Mouse (Mus musculus): Measurements from ENCODE around the gene Spout1. TPM values are rescaled to one million over a fixed set of nuclear protein-coding genes. Genes with fewer than 3 reads are reported as not detected.

Gene Spout1
- 10 to 100 TPM; 25.1 to 26.2 TPM for total RNA-seq (2021)
- long read RNA-seq, experiment 1, transcript Spout1-201 (12 exons, 1,805 nt) = major isoform, 24 of 41 reads
- long read RNA-seq, experiment 1, transcript Spout1-207 (11 exons, 2,010 nt) = minor isoform, 5 of 41 reads
- long read RNA-seq, experiment 1, partial matches to known transcripts = 5 of 41 reads
- long read RNA-seq, experiment 1, other reads (novel, unspliced or antisense) = 7 of 41 reads
- long read RNA-seq, experiment 2, transcript Spout1-201 (12 exons, 1,805 nt) = major isoform, 15 of 45 reads
- long read RNA-seq, experiment 2, transcript Spout1-207 (11 exons, 2,010 nt) = minor isoform, 7 of 45 reads
- long read RNA-seq, experiment 2, partial matches to known transcripts = 10 of 45 reads
- long read RNA-seq, experiment 2, other reads (novel, unspliced or antisense) = 10 of 45 reads

DNA sequence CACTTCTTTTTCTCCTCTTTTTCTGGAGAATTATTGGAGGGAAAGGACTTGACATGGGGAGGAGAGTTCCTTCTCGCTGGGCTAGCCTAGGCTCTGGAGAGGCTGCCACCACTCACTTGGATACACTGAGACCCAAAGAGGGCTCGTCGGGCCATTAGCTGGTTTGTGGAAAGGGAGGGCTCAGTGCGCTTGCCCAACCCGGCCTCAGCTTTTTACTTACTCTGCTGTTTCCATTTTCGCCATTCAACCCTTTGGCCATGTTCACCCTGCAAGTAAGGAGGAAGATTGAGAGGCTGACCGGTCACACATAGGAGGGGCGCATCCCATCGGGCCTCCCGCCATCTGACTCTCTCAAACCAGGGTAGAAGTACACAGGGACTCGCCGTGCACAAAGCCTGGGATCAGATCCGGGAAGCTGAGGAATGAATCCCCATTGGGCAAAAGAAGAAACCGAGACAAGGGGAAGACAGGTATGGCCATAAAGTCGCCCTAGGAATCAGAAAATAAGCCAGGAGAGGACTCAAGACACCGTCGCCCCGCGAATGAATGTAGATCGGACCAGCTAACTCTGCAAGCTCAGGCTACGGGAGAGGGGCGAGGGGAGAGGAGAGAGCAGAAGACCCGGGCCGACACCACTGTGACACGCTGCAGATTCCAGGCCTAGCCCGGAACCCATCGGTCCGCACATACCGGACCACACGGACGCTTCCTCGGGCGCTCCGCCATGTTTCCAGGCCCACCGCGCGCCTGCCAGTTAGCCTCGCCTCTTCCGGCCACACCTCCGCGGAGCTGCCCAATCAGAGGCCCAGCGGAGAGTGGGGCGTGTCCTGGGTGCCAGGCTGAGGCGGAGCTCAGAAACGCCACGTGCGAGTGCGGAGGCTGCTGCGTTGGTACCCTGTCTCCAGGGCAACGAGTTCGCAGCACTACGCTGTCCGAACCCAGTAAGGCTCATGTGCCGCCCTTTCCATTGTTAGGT, at the start of gene Spout1:
Gene Spout1 (minus strand): TSS at position 760 of the 976 bp plus-strand sequence.
- DNase-seq (ENCODE audit: low spot score in 2 of 2) = peak; percentile 90 to 95

DNA sequence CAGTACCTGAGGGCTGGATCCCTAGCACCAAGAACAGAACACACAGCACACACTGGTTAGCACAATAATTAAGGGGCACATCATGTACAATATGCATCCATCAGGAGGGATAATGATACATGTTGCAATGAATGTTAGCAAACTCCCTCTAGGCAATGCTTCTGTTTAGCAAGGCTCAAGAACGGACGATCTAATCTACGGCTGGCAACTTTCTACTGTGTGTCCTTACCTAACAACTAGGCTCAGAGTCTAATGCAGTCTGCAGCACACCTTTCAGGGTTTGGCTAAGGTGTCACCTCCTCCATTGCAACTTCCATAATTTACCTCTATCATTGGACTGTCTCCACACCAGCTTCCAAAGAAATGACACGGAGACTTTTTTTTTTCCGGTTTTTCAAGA, 38.0 kb upstream of the Spout1 start:
- DNase-seq (ENCODE audit: low spot score in 2 of 2) = no peak

DNA sequence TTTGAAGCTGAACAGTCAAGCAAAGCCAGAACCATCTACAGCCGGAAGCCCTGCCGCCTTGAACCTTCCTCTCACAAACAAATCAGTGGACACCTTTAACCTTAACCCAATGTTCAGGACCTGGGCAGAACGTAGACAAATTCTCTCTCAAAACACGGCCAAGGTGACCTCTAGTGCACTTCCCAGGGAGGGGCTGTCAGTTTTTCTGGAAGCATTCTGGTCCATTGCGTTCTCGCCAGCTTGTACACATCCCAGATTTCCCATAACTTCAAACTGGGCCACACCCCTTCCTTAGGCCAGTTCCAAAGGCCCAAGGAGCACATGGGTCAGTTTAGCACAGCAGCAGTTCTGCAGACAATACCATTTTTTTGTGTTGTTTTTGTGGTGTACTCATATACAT, 37.2 kb upstream of the Spout1 start:
- no peak for DNase-seq (ENCODE audit: low spot score in 2 of 2)

DNA sequence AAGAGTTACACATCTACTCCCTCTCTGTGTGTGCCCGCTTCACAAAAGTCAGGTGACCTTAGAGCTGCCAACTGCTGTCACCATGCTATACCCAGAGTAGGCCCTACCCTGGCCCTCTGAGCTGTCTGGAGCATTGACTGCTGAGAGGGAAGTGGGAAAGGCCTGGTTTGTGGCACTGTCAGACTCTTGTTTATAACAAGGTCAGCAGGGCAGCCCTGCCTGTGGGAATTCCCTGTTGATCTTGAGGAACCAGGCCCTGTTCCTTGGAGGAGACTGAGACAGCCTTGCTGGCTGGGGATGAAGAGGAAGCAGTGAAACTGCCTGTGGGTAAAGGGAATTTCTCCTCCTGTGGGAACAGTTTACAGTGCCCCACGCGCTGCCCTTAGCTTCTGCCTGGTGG, 36.5 kb upstream of the Spout1 start:
- DNase-seq (ENCODE audit: low spot score in 2 of 2) = no peak

DNA sequence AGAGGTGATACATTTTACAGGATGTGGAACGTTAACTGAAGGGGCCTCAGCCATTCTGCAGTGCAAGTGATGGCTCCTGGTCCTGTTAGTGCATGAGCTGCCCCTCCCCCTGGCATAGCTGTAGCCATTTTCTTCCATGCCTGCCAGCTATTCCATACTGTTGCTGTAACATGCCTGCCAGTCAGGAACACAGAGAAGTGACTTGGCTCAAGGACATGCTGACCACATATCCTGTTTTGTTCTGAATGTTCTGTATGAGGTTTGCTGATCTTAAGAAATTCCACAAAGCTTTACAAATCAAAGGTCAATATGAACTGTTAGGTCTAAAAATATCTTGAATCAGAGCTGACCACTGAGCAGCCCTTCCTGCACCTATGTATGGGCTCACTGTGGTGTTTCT, 34.7 kb upstream of the Spout1 start:
- no peak for DNase-seq (ENCODE audit: low spot score in 2 of 2)

DNA sequence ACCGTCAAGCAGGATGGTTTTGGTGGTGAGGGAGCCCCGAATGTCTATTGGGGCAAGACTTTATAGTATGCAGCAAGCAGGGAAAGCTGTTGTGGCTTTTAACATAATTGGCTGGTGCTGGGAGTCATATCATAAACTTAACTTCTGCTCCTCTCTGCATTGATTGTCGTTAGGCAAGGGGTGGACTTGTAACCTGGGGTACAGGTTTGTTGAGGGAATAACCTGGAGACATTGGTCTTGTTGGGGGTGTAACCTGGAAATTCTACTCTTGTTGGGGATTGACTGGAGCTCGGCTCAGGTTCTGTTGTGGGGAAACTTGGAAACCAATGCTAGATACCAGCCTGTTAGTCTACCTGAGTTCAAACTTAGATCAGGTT, 33.9 kb upstream of the Spout1 start:
- no peak for DNase-seq (ENCODE audit: low spot score in 2 of 2)

DNA sequence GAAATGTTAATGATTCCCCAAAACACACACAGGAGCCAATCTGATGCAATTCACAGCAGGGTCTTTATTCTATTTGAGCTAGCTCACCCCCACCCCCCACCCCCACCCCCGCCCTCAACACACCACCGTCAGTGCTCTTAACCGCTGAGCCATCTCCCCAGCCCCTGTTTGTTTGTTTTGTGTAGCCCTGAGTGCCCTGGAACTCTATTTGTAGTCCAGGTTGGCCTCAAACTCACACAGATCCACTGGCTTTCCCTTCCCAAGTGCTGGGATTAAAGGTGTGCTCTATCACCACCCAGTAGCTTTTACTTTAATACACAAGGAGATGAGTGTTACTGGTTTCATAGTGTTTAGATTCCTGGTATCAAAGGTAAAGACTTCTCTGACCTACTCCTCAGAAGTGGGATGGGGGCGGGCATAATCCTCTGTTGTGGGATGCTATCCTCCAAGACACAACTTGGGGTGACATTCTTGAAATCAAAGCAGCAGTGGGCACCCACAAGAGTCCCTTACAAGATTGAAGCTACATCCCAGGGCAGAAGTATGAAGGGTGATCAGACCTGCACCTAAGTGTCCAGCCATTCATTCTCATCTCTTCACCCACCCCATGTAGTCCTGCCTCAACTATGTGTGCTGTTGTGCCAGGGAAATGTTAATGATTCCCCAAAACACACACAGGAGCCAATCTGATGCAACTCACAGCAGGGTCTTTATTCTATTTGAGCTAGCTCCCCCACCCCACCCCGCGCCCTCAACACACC, 33.3 kb upstream of the Spout1 start:
- DNase-seq (ENCODE audit: low spot score in 2 of 2) = no peak

DNA sequence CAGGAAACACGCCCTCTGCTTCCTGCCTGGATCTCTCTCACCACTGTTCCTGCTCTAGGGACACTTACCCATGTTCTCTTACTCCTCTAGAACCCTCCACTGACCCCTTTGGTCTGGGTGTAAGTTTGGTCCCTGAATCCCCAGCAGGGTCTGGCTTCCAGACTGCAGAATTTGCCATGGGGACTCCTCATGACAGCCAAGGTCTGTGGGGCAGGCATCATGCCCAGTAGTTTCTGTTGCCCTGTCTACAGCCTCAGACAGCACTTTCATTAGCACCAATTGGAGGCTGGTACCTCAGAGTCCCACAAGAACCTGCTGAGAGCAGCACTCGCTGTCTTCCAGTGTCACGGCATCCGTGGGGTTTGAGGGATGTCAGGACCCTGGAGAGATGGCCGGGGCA, 29.6 kb upstream of the Spout1 start:
- DNase-seq (ENCODE audit: low spot score in 2 of 2) = no peak

DNA sequence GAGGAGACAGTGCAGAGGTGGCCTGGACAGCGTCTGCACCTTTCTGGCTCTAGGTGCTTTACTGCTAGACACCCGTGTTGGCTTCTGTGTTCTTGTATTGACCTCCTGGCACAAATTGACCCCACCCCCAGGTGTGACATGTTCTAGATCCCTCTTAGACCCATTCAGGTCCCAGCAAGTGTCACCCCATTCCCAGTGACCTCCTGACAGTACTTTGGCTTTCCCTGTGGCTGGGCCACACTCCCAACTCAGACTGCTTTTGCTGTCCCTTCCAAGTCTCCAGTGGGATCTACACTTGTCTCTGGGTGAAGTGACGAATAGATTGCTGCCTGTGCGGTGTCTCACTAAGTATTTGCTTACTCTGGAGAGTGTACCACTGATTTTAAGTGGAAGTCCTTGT, 29.1 kb upstream of the Spout1 start:
- DNase-seq (ENCODE audit: low spot score in 2 of 2) = no peak

DNA sequence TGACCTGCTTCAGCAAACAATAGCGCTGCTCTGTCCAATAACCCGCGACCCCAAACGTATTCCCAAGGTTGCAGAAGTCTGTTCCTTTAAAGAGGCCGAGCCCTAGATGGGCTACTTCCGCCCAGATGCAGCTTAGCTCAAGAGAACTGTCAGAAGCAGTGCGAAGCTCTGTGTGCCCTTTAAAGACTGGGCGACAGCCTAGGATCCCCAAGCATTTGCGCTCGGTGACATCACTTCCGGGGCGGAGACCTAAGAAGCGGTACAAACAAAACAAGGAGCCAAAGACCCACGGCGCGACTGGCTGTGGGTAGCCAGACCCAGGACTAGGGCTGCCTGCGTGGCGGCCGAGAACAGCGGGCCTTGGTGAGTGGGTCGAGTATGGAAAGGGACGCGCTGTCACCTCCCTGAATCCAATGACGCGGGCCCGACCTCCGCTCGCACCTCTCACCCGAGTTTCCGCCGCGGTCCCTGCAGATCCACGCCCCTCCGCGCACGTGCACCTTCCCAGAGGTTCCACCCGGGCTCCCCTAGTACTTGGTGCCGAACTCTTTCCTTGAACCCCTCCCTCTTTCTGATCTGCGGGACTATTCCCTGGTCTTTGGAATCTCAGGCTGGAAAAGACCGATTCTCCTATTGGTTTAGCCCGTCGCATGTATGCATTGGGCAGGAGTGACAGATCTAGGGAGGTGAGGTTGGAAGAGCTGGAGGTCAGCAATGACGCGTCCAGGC, 27.5 kb upstream of the Spout1 start, which contains the start of gene Kyat1:
Gene Kyat1 (minus strand): TSS at position 219 of the 729 bp plus-strand sequence.
- DNase-seq (ENCODE audit: low spot score in 2 of 2) = peak; percentile 67 to 85

DNA sequence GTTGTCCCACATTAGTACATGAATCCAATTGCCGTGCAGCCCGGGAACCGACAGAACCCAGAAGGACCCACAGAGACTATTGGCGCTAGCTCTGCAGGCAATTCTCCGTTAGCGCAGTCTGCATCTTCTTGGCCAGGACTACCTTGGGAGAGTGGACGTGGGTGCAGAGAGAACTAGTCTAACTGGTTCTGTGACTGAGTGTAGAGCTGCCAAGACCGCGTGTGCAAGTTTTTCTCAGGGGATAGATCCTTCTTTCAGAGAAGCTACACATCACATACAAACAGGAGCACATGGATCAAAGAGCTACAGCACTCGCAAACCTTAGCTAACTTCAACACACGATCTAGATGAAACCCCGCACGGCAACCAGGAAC, 27.0 kb upstream of the Spout1 start:
- no peak for DNase-seq (ENCODE audit: low spot score in 2 of 2)

DNA sequence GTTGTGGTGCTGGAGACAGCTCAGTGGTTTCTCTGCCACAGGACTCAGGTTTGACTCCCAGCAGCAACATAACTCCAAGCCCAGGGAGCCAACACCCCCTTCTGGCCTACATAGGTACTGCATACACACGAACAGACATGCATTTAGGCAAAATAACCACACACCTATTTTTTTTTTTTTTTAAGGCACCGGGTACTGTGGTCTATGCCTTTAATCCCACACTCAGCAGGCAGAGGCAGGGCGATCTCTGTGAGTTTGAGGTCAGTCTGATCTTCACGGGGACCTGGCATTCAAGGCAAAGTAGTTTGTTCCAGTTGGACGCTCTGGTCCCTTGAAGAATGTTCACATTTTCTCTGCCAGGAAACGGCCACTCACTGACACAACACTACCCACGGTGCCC, 25.2 kb upstream of the Spout1 start:
- DNase-seq (ENCODE audit: low spot score in 2 of 2) = no peak

DNA sequence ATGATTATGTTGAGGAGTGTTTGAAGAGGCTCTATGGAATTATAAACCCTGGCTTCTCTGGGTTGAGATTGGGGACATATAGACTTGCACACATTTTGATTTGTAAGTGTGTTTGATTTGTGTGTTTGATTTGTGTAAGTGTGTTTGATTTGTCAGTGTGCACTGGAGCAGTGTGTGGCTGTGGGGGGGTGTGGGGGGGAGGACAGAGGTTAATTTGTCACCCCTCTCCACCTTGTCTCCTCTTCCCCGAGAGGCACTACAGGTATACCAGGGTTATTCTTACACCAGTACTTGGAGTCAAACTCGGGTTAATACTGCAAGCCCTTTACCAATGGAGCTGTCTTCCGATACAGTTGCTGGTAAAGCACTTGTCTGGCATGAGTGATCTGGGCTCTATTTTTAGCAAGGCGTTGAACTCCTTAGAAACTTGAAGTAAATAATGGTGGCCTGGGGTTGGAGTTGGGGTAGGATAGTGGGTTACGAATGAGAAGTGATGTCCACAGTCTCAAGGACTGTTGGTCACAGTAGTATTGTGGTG, 22.2 kb upstream of the Spout1 start:
- no peak for DNase-seq (ENCODE audit: low spot score in 2 of 2)

DNA sequence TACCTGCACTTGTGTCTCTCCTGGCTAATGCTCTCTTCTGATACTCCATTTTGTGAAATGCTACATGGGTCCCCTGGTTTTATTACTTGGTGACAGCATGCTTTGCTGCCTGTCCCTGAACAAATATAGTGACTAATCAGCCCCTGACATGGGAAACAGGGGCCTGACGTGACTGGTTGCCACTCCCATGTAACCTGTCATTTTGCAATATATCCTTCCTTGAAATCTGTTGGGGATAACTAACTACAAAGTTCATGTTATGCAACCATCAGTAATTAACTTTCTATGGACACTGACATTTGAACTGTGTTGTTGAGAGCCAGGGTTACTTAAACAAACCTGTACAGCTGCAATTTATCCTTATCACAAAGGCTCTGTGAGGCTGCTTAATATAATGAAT, 21.7 kb upstream of the Spout1 start:
- no peak for DNase-seq (ENCODE audit: low spot score in 2 of 2)

DNA sequence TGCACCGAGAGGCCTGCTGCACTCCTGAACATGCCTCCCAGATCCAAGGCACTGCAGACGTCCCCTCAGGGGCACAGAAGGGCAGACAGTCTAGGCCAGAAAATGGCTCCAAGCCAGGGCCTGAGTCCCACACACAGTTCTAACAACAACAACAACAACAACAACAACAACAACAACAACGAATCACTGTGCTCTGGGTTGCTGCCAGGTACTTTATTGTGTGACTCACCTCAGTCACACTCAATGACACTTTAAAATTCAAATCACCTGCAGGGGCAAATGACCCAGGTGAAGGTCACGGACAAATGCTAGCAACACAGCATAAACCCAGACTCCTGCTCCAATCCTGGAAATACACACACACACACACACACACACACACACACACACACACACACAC, 19.8 kb upstream of the Spout1 start:
- no peak for DNase-seq (ENCODE audit: low spot score in 2 of 2)

DNA sequence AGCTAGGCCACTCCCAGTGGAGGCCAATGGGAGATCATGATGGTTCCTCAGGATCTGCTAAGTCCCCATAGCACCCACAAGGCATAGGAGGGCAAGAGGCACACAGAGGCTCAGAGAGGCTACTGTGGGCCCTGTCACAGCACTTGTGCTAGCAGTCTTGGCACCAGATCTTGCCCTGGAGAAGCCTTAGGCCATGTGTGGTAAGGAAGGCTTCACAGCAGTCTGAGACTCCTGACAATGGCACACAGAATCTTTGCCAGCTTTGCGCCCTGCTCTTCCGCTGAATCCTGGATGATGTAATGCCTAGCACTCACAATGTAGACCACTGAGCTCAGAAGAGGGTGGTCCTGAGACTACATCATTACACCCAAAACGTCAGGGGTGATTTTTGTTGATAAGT, 16.4 kb upstream of the Spout1 start:
- DNase-seq (ENCODE audit: low spot score in 2 of 2) = no peak

DNA sequence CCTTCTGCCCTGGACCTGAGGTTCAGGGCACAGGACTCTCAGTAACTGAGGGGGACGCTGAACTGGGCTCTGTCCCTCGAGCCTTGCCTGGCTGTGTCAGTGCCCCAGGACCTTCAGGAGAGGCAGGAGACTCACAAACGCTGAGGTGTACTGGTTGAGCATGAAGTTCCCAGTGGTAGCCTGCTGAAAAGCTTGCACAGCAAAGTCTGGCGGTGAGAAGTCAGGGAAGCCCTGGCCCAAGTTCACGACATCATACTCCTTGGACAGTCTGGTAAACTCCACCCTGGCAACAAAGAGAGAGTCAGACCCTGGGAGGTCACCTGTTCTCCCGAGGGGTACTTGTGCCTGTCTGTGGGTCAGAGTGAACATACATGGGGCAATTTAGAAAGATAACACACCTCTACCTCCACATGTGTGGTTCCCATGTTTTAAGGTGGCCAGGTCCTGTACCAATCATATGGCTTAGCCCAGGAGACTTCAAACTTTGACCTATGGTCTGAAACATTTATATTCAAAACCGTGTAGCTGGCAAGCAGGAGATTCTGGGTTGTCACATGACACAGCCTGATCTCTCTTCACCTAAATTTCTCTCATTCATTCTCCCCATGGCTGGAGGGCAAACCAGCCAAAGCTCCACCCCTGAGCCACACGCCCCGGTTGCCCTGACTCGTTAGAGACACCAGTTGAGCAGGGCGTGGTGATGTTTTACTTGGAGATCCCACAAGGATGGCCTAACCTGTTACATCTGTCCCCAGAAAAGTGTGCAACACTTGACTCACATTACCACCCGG, 13.7 kb upstream of the Spout1 start:
- no peak for DNase-seq (ENCODE audit: low spot score in 2 of 2)

DNA sequence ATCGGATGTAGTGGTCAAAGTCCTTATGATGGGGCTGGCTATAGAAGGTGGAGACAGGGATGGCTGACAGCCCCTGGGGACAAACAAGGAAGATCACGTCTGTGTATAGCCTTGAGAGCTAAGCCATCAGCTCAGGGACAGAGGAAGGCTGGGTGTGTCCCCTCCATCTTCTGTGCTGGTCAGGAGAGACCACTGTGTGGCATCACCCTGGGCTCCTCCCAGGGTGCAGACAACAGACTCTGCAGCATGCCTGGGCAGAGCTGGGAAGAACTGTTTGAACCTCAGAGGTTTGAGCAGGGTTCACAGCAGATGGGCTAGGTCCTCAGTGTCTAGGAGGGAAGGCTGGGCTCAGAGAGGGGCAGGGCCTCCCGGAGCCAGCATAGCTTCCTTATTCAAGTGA, 7.4 kb upstream of the Spout1 start:
- no peak for DNase-seq (ENCODE audit: low spot score in 2 of 2)

DNA sequence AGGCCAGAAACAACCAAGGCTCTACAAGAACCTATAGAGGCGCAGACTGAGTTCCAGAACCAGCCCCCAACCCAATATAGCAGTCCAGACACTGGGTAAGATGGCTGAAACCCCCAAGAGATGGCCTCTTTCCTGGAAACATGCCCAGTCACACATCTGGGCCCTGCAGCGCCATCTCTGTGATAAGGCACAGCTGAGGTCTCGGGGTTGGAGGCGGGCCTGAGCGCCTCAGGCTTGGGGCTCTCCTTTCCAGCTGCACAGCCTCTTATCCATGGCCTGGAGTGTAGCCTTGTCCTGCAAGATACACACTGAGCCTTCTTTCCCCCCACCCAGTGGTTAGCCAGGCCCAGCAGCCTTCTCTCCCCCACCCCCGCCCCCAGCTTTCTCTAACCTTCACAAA, 7.0 kb upstream of the Spout1 start:
- no peak for DNase-seq (ENCODE audit: low spot score in 2 of 2)

DNA sequence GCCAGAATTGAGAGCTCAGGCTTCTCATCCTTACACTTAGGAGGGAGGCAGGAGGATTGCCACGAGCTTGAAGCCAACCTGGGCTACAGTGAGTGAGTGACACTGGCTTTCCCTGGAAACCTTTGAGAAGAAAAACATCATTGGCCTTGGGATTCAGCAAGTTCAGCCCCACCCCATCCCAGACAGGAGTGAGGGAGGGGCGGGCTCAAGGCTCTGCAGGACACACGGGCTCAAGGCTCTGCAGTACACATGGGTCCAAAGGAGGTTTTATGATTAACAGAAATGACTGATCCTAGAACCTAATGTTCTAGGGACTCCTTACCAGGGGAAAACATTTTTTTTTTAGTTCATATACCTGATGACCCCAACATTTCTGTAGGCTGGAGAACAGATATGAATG, 5.5 kb upstream of the Spout1 start:
- no peak for DNase-seq (ENCODE audit: low spot score in 2 of 2)

All from adrenal gland, postnatal 4 days (tissue).